Mouse (Mus musculus): ENCODE data around the gene Ppp1r1b. TPM values are rescaled to one million over a fixed set of nuclear protein-coding genes. Genes with fewer than 3 reads are reported as not detected.

Ppp1r1b gene
- polyA plus RNA-seq, 1 experiment from 2014 or later, result 2.9 TPM

DNA sequence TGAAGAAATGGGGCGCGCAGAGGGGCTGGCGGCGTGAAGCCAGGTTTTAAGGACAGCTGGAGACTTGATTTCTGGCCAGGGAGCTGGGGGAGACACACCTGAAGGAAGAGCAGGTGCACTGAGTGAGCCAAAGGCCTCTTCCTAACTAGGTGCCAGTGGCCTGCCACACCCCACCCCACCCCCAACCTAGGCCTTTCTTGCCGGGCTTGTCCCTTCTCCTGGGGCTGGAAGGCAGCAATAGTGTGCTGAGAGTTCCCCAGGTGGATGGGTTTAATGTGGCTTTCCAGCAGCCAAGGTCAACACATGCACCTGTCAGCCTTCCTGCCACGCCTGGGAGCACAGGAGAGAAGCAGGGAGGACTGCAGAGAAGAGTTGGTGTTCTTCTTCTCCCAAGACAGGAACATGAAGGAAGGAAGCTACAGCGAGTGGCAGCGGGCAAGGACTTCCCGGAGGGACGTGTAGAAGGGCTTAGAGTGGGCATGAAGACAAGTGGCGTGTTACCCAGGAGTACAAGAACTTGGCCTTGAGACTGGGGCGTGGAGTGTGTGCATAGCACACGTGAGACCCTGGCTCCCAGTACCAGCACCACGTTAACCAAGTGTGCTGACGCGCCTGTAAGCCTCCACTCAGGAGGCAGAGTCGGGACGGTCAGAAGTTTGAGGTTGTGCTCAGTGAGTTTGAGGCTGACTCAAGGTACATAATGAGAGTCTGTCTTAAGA is 4.2 kb downstream of the Ppp1r1b start:
- peaks cover 13% of the 10 kb centered on the region for H3K4me1 ChIP-seq (ENCODE audit: control insufficient read depth, insufficient read depth, low read length)
- 79% methylated on average over 18 of the region's 18 CpGs for WGBS
- ATAC-seq, result no peak
- no peak overlapping the region for H3K4me2 ChIP-seq (ENCODE audit: low read length)
- H3K9me3 ChIP-seq (replicated peaks; ENCODE audit: control insufficient read depth, low read length, poor library complexity, severe bottlenecking), result no peaks in the 10 kb centered on the region
- H3K4me3 ChIP-seq (ENCODE audit: low read depth, low read length), result no peak overlapping the region
- H3K27me3 ChIP-seq (ENCODE audit: control insufficient read depth, insufficient read depth, low read depth, low read length), result peaks cover 49% of the 10 kb centered on the region
- no peaks in the 10 kb centered on the region for H3K36me3 ChIP-seq (ENCODE audit: control insufficient read depth, insufficient read depth, low read length)
- no peak overlapping the region for H3K9ac ChIP-seq (ENCODE audit: low read depth, low read length)
- H3K27ac ChIP-seq (ENCODE audit: low read length), result no peak overlapping the region

DNA sequence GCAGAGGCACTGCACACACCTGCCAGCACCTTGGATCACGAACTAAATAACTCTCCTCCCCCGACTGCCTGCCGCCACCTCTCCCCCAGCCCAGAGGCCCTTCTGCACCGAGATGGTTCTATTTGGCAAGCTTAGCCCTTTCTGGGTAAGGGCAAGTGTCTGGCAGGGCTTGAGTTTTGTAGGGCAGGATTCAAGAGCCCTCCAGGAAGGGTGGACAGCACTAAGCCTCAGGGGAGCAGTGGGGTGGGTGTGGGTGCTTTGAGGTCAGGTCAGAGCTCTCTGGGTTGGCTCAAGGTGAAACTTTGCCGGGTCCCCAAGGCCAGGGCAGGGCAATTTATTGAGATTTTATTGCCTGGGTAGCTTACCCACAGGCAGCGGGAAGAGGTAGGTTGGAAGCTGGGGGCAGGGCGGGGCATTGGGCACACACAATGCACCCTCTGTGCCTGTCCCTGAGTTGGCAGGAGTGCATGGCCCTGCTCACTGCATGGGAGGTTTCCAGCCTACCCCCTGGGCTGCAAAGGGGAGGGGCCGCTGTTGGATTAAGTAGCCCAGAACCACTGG is 5.5 kb downstream of the Ppp1r1b start:
- no peak overlapping the region for H3K4me3 ChIP-seq (ENCODE audit: low read depth, low read length)
- H3K27me3 ChIP-seq (ENCODE audit: control insufficient read depth, insufficient read depth, low read depth, low read length), result peaks cover 40% of the 10 kb centered on the region
- no peaks in the 10 kb centered on the region for H3K9me3 ChIP-seq (replicated peaks; ENCODE audit: control insufficient read depth, low read length, poor library complexity, severe bottlenecking)
- ATAC-seq, result no peak
- no peak overlapping the region for H3K27ac ChIP-seq (ENCODE audit: low read length)
- H3K36me3 ChIP-seq (ENCODE audit: control insufficient read depth, insufficient read depth, low read length), result no peaks in the 10 kb centered on the region
- no peak overlapping the region for H3K4me2 ChIP-seq (ENCODE audit: low read length)
- no peak overlapping the region for H3K9ac ChIP-seq (ENCODE audit: low read depth, low read length)
- WGBS, result 29% methylated on average over 8 of the region's 8 CpGs
- peaks cover 9% of the 10 kb centered on the region for H3K4me1 ChIP-seq (ENCODE audit: control insufficient read depth, insufficient read depth, low read length)

DNA sequence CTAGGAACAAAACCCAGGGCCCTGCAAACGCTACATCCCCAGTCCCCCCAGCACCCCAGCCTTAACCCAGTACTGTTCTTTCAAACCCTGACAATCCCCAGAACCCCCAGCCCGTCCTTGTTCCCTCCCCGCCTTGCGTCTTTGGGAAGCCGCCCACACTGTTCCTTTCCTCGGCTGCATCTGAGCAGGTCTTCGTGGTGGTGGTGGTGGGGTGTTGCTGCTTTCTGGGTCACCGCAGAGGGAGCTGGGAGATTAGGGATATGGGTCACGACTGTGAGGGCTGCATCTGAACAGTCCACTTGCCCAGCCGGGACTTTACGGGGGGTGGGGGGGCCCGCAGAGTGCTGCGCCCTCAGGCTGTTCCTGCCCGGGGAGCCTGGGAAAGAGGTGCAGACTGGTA is 6.2 kb downstream of the Ppp1r1b start:
- Histone ChIP-seq H3K4me2 (ENCODE audit: low read length) (no peak overlapping the region), H3K36me3 (ENCODE audit: control insufficient read depth, insufficient read depth, low read length) (no peaks in the 10 kb centered on the region), H3K9me3 (replicated peaks; ENCODE audit: control insufficient read depth, low read length, poor library complexity, severe bottlenecking) (no peaks in the 10 kb centered on the region), H3K27ac (ENCODE audit: low read length) (no peak overlapping the region), H3K9ac (ENCODE audit: low read depth, low read length) (no peak overlapping the region), H3K27me3 (ENCODE audit: control insufficient read depth, insufficient read depth, low read depth, low read length) (peaks cover 33% of the 10 kb centered on the region), H3K4me1 (ENCODE audit: control insufficient read depth, insufficient read depth, low read length) (peaks cover 12% of the 10 kb centered on the region), H3K4me3 (ENCODE audit: low read depth, low read length) (no peak overlapping the region)
- no peak for ATAC-seq
- 65% methylated on average over 14 of the region's 14 CpGs for WGBS

DNA sequence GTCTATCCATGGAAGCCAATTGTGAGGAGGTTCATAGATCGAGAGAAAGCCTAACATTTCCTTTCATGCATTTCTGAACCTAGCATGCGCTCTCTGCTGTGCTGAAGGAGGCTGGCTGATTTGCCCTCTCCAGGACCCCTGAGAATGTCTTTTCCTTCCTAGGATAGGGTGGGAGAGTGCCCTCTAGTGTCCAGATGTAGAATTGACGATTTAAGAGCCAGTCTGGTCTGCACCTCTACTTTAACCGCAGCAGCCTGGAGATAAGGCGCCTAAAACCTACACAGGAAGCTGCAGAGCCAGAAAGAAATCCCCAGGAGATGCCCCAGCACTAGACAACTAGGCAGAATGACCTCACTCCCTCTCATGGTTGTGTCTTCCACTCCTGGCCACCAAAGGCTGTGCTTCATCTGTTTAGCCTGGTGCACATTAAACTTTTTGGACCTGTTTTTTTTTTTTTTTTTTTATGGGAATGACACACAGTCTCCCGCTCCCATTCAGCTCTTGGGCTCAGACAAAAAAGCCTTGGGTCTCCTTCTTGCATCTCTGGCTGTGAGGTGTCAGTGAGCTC is 7.6 kb downstream of the Ppp1r1b start:
- Histone ChIP-seq H3K27me3 (ENCODE audit: control insufficient read depth, insufficient read depth, low read depth, low read length) (peaks cover 20% of the 10 kb centered on the region), H3K4me1 (ENCODE audit: control insufficient read depth, insufficient read depth, low read length) (peaks cover 17% of the 10 kb centered on the region), H3K36me3 (ENCODE audit: control insufficient read depth, insufficient read depth, low read length) (no peaks in the 10 kb centered on the region), H3K9me3 (replicated peaks; ENCODE audit: control insufficient read depth, low read length, poor library complexity, severe bottlenecking) (no peaks in the 10 kb centered on the region), H3K27ac (ENCODE audit: low read length) (no peak overlapping the region), H3K4me3 (ENCODE audit: low read depth, low read length) (no peak overlapping the region), H3K9ac (ENCODE audit: low read depth, low read length) (no peak overlapping the region), H3K4me2 (ENCODE audit: low read length) (no peak overlapping the region)
- ATAC-seq, result no peak
- WGBS, result 6% methylated on average over 6 of the region's 6 CpGs

DNA sequence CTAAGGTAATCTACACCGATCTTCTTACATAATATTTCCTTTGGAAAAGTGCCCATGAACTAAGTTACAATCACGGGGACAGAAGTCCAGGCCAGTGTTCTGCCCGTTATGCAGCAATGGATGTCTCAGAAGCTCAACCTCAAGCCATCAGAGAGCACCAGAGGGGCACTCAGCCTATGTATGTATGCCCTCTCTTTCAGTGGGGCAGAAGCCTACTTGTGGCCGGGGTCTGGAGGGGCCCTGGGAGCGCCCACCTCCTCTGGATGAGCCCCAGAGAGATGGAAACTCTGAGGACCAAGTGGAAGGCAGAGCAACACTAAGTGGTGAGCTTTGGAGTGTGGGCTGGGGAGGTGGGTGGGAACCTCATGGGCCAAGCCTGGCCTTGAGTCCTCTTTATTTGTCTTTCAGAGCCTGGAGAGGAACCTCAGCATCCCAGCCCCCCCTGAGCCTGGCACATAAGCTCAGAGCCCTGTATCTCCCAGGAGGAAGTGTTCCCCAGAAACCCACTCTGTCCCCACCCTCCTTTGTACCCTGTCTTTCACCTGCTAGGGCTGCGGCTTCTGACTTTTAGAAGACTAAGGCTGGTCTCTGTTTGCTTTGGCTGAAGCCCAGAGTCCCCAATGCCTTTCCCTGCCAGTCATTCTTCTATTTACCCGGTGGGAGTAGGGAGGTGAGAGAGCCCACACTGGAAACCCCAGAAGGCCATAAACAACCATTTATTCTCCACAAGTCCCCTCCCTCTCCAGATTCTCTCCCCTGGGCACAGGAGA is 8.6 kb downstream of the Ppp1r1b start:
- Histone ChIP-seq H3K9me3 (replicated peaks; ENCODE audit: control insufficient read depth, low read length, poor library complexity, severe bottlenecking) (no peaks in the 10 kb centered on the region), H3K9ac (ENCODE audit: low read depth, low read length) (no peak overlapping the region), H3K4me3 (ENCODE audit: low read depth, low read length) (no peak overlapping the region), H3K36me3 (ENCODE audit: control insufficient read depth, insufficient read depth, low read length) (no peaks in the 10 kb centered on the region), H3K27me3 (ENCODE audit: control insufficient read depth, insufficient read depth, low read depth, low read length) (peaks cover 14% of the 10 kb centered on the region), H3K4me2 (ENCODE audit: low read length) (no peak overlapping the region), H3K4me1 (ENCODE audit: control insufficient read depth, insufficient read depth, low read length) (peaks cover 17% of the 10 kb centered on the region), H3K27ac (ENCODE audit: low read length) (no peak overlapping the region)
- ATAC-seq, result no peak
- WGBS, result 73% methylated on average over 7 of the region's 7 CpGs

DNA sequence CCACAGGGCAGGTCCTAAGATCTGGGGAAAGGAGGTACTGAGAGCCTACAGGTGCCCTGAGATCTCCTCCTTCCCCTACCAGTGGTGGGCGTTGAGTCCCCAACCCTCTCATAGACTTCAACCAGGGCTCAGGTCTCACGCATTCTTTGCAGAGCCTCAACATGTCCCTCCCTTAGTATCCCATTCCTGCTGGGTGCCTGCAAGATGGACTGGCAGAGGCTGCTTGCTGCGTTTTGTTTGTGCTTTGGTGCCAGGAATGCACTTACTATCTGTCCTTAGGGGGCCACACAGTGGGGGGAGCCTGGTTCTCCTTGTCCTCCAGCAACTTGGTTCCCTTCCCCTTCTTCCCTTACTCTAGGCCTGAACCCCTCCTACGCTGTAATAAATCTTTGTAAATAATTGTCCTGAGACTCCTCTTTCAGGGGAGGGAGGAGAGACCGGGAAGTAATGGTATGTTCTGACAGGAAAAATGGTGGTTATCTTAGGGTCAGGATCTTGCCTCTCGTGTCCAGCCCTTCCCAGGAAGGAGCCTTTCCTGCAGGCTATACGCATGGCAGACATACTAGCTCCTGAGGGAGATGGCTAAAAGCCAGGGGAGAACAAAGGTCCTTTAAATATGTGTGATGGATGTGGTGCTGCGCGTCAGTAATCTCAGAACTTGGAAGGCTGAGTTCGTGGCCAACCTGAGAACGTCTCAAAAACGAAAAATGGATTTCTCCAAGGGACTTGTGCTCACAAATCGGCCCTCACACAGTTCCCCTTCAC is 9.4 kb downstream of the Ppp1r1b start:
- H3K27ac ChIP-seq (ENCODE audit: low read length), result no peak overlapping the region
- H3K9me3 ChIP-seq (replicated peaks; ENCODE audit: control insufficient read depth, low read length, poor library complexity, severe bottlenecking), result no peaks in the 10 kb centered on the region
- H3K4me1 ChIP-seq (ENCODE audit: control insufficient read depth, insufficient read depth, low read length), result peaks cover 17% of the 10 kb centered on the region
- H3K9ac ChIP-seq (ENCODE audit: low read depth, low read length), result peak overlapping the region; percentile 36; the same call in 1 of the 2 replicates
- 12% methylated on average over 13 of the region's 13 CpGs for WGBS
- ATAC-seq, result peak; percentile 2; the same call in 1 of the 2 replicates
- H3K4me2 ChIP-seq (ENCODE audit: low read length), result peak overlapping the region; percentile 84
- peak overlapping the region; percentile 70 for H3K4me3 ChIP-seq (ENCODE audit: low read depth, low read length)
- no peaks in the 10 kb centered on the region for H3K36me3 ChIP-seq (ENCODE audit: control insufficient read depth, insufficient read depth, low read length)
- peaks cover 7% of the 10 kb centered on the region; the same call in 1 of the 2 replicates for H3K27me3 ChIP-seq (ENCODE audit: control insufficient read depth, insufficient read depth, low read depth, low read length)

DNA sequence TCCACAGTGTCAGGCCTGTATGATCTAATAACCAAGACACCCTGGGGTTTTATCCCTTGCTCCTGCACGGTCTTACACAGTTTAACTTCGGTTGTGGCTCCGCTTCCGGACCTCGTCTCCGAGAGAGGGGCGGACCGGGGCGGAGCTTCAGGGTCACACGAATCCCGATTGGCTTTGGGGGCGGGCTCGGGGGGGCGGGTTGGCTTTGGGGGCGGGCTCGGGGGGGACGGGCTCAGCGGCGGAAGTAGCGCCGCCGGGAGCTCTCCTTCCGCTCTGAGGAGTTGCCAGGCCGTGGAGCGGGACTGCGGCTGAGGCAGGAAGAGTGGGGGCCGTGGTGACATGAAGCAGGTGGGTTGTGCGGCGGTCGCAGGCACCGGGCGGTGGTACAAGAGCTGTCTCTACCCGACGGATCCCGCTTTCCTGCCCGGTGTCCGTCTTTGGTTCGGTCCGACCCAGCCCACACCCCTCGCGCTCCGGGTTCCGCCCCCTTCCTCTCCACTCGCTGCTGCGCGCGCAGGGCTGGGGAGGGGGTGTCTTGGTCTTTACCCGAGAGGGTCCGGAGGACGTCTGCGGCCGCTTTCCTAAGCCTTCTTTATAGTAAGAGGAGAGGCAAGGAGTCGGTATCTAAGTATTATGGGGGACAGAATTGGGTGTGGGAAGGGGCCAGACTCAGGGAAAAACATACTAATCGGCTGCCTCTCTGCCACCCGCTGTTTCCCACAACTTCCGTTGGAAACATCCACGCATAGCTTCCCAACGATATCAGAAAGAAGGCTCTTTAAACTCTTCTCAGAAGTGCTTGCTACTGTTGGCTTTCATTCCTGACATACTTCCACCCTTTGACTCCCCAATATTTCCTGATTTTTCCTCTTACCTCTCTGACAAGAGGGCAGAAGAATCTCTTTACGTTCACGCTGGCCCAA is 10.2 kb downstream of the Ppp1r1b start, which contains the start of gene Stard3:
Stard3 (plus strand) TSS at position 208 of the 923 bp plus-strand sequence.
- ATAC-seq, result peak; percentile 86
- H3K27ac ChIP-seq (ENCODE audit: low read length), result peak within 1 kb of the TSS; percentile 89
- H3K27me3 ChIP-seq (ENCODE audit: control insufficient read depth, insufficient read depth, low read depth, low read length), result peaks cover 4% of the 10 kb centered on the region; the same call in 1 of the 2 replicates
- peak within 1 kb of the TSS; percentile 78 for H3K9ac ChIP-seq (ENCODE audit: low read depth, low read length)
- under 1% methylated on average over 55 of the region's 60 CpGs for WGBS
- no peaks in the 10 kb centered on the region for H3K36me3 ChIP-seq (ENCODE audit: control insufficient read depth, insufficient read depth, low read length)
- H3K4me1 ChIP-seq (ENCODE audit: control insufficient read depth, insufficient read depth, low read length), result peaks cover 17% of the 10 kb centered on the region
- peak within 1 kb of the TSS; percentile 84 for H3K4me2 ChIP-seq (ENCODE audit: low read length)
- H3K9me3 ChIP-seq (replicated peaks; ENCODE audit: control insufficient read depth, low read length, poor library complexity, severe bottlenecking), result no peaks in the 10 kb centered on the region
- H3K4me3 ChIP-seq (ENCODE audit: low read depth, low read length), result peak within 1 kb of the TSS; percentile 70

Measured in midbrain, embryonic 16.5 days (tissue).